Mouse (Mus musculus): Measurements from ENCODE around the gene Hs3st3a1. TPM values are rescaled to one million over a fixed set of nuclear protein-coding genes. Genes with fewer than 3 reads are reported as not detected.
A peak's percentile ranks its signal among the peaks of the same experiment; 100 is the strongest.

The Hs3st3a1 gene
- polyA plus RNA-seq, 1 experiment from 2014 or later = 0.18 TPM

DNA sequence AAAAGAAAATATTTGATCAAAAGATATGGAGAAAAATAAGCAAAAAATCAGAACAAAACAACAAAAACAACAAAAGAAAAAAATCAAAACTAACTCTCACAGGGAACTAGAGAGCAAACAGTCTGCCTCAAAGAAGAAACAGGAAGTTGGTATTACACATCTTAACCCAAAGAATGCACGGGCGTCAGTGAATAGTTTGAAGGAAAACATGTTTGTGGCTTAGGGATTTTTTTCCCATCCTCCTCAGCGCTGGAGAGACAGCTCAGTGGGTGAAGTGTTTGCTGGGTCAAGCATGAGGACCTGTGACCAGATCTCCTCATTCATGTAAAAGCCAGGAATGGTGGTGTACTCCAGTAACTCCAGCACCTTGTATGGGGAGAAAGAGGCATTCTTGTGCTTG lies 61.5 kb downstream of the Hs3st3a1 start:
- Histone ChIP-seq H3K4me1 (ENCODE audit: insufficient read depth) (no peaks in the 10 kb centered on the region), H3K27ac (ENCODE audit: low read depth) (no peak overlapping the region), H3K4me2 (ENCODE audit: low read depth, low read length) (no peak overlapping the region), H3K9ac (replicated peaks) (no peak overlapping the region), H3K9me3 (ENCODE audit: low read length) (no peaks in the 10 kb centered on the region), H3K27me3 (ENCODE audit: insufficient read depth, low read length) (no peaks in the 10 kb centered on the region), H3K36me3 (replicated peaks; ENCODE audit: insufficient read depth, low read length) (no peaks in the 10 kb centered on the region), H3K4me3 (ENCODE audit: low read depth, low read length) (no peak overlapping the region)
- TF ChIP-seq CTCF (IDR thresholded peaks at IDR 0.05; ENCODE audit: low read depth) (no peak), EP300 (IDR thresholded peaks at IDR 0.05; ENCODE audit: low read depth) (no peak)
- no peak for DNase-seq
- 14% methylated on average over 3 of the region's 3 CpGs for WGBS (ENCODE audit: insufficient replicate concordance)
- ATAC-seq = no peak

DNA sequence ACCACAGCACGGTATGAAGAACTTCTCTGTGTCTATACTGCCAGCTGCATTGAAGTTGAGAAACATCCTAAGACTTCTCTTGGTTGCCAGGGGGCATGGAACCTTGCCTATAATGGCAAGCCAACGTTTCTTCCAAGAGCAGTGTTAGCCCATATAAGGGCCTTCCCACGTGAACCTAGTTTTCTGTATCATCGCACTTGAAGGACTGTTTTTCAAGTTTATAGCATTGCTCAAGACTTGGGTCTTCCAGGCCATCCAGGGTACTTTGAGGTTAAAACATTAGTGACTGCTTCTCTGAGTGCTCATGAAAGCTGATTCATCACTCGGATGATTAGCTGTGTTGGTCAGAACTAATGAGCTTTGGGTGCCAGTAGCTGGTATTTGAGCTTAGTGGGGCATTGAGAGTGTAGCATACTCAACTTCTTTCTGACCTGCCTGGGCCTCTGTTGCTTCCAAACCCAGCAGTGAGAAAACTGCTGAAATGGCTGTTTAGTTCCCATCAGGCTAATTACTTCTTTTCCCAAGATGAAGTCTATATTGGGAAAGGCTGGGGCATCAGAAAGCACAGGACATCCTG lies 65.5 kb downstream of the Hs3st3a1 start:
- no peak for ATAC-seq
- H3K9me3 ChIP-seq (ENCODE audit: low read length) = no peaks in the 10 kb centered on the region
- H3K4me3 ChIP-seq (ENCODE audit: low read depth, low read length) = no peak overlapping the region
- TF ChIP-seq EP300 (IDR thresholded peaks at IDR 0.05; ENCODE audit: low read depth) = no peak
- no peak for TF ChIP-seq CTCF (IDR thresholded peaks at IDR 0.05; ENCODE audit: low read depth)
- WGBS (ENCODE audit: insufficient replicate concordance) = 80% methylated on average over 5 of the region's 5 CpGs
- H3K4me2 ChIP-seq (ENCODE audit: low read depth, low read length) = no peak overlapping the region
- no peaks in the 10 kb centered on the region for H3K4me1 ChIP-seq (ENCODE audit: insufficient read depth)
- no peak overlapping the region for H3K27ac ChIP-seq (ENCODE audit: low read depth)
- DNase-seq = no peak
- no peaks in the 10 kb centered on the region for H3K36me3 ChIP-seq (replicated peaks; ENCODE audit: insufficient read depth, low read length)
- H3K27me3 ChIP-seq (ENCODE audit: insufficient read depth, low read length) = no peaks in the 10 kb centered on the region
- no peak overlapping the region for H3K9ac ChIP-seq (replicated peaks)

DNA sequence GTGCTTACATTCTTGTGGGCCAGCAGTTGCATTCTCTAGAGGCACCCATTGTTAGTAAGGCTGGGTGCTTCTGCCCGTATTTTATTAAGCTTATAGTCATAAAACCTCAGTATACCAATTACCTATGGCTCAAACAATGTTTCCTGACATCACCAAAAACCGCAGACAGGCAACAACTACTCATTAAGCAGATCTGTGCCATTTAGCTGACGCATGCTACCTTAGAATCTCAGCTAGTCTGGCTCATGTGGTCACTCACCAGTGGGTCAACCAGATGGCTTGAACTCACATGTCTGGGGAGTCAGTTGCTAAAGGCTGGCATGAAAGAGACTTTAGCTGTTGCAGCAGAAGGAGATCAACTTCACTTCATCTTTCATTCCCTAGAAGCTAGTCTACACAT lies 67.9 kb downstream of the Hs3st3a1 start:
- no peak overlapping the region for H3K4me2 ChIP-seq (ENCODE audit: low read depth, low read length)
- TF ChIP-seq EP300 (IDR thresholded peaks at IDR 0.05; ENCODE audit: low read depth) = no peak
- no peak for TF ChIP-seq CTCF (IDR thresholded peaks at IDR 0.05; ENCODE audit: low read depth)
- no peak overlapping the region for H3K27ac ChIP-seq (ENCODE audit: low read depth)
- no peak for ATAC-seq
- 74% methylated on average over 3 of the region's 3 CpGs for WGBS (ENCODE audit: insufficient replicate concordance)
- no peak for DNase-seq
- no peaks in the 10 kb centered on the region for H3K36me3 ChIP-seq (replicated peaks; ENCODE audit: insufficient read depth, low read length)
- H3K27me3 ChIP-seq (ENCODE audit: insufficient read depth, low read length) = no peaks in the 10 kb centered on the region
- H3K4me3 ChIP-seq (ENCODE audit: low read depth, low read length) = no peak overlapping the region
- no peak overlapping the region for H3K9ac ChIP-seq (replicated peaks)
- no peaks in the 10 kb centered on the region for H3K4me1 ChIP-seq (ENCODE audit: insufficient read depth)
- H3K9me3 ChIP-seq (ENCODE audit: low read length) = no peaks in the 10 kb centered on the region

DNA sequence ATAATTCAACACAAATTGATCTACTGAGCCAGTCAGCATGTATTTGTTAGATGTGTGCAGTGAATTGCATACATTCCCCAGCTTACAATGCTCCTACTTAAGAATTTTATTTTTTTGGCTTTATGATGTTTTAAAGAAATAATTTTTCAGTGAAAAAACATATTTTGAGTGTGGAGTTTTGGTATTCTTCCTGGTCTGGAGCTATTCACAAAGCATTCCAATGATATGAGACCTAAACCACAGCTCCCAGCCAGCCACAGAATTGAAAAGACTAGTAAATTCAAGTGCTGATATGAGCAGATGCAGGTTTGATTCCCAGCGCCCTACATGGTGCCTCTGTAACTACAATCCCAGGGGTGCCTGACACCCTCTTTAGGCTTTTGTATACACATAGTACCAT lies 70.8 kb downstream of the Hs3st3a1 start:
- Histone ChIP-seq H3K27me3 (ENCODE audit: insufficient read depth, low read length) (no peaks in the 10 kb centered on the region), H3K27ac (ENCODE audit: low read depth) (no peak overlapping the region), H3K9me3 (ENCODE audit: low read length) (no peaks in the 10 kb centered on the region), H3K4me2 (ENCODE audit: low read depth, low read length) (no peak overlapping the region), H3K36me3 (replicated peaks; ENCODE audit: insufficient read depth, low read length) (no peaks in the 10 kb centered on the region), H3K4me3 (ENCODE audit: low read depth, low read length) (no peak overlapping the region), H3K4me1 (ENCODE audit: insufficient read depth) (no peaks in the 10 kb centered on the region), H3K9ac (replicated peaks) (no peak overlapping the region)
- no peak for TF ChIP-seq EP300 (IDR thresholded peaks at IDR 0.05; ENCODE audit: low read depth)
- no peak for TF ChIP-seq CTCF (IDR thresholded peaks at IDR 0.05; ENCODE audit: low read depth)
- DNase-seq (no peak), ATAC-seq (no peak)
- WGBS (ENCODE audit: insufficient replicate concordance) = 81% methylated on average over 1 of the region's 1 CpGs

DNA sequence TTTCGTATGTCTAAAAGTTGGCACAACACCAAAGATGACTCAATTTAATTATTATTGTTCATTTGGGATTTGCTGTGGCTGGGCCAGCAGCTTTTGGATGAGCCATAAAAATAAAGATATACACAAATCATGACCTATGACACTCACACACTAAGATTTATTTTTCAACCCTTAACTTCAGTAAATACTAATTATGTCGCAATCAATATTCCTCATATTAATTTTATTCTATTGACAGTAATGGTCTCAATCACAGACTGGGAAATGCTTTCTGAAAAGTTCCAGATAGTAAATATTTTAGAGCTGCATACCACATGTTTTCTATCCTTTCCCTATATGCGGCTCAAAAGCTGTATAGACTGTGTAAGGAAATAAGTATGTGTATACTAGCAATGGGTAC lies 71.9 kb downstream of the Hs3st3a1 start:
- H3K27me3 ChIP-seq (ENCODE audit: insufficient read depth, low read length) = no peaks in the 10 kb centered on the region
- no peak overlapping the region for H3K27ac ChIP-seq (ENCODE audit: low read depth)
- ATAC-seq (no peak), DNase-seq (no peak)
- no peaks in the 10 kb centered on the region for H3K4me1 ChIP-seq (ENCODE audit: insufficient read depth)
- no peaks in the 10 kb centered on the region for H3K9me3 ChIP-seq (ENCODE audit: low read length)
- no peak for TF ChIP-seq CTCF (IDR thresholded peaks at IDR 0.05; ENCODE audit: low read depth)
- no peak for TF ChIP-seq EP300 (IDR thresholded peaks at IDR 0.05; ENCODE audit: low read depth)
- no peak overlapping the region for H3K4me3 ChIP-seq (ENCODE audit: low read depth, low read length)
- no peak overlapping the region for H3K4me2 ChIP-seq (ENCODE audit: low read depth, low read length)
- H3K36me3 ChIP-seq (replicated peaks; ENCODE audit: insufficient read depth, low read length) = no peaks in the 10 kb centered on the region
- no peak overlapping the region for H3K9ac ChIP-seq (replicated peaks)
- 74% methylated on average over 3 of the region's 3 CpGs for WGBS (ENCODE audit: insufficient replicate concordance)

DNA sequence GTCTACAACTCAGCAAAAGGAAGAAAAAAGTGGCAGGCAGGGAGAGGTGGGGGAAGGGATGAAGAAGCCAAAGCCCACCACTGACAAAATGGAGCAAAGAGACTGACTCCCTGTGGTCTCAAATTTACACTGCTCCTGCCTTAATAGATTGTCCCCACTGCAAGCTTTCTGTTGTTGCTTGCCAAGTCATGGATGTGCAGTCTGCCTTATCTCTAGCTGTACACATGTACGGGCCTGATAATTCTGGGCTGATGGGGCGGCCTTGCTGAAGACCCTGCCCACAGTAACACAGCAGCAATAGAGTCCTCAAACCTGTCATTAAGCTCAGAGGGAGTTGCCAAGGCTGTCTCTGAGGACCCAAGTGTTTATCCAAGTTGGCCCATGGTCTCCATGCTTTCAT lies 74.0 kb downstream of the Hs3st3a1 start:
- H3K4me3 ChIP-seq (ENCODE audit: low read depth, low read length) = no peak overlapping the region
- no peak overlapping the region for H3K4me2 ChIP-seq (ENCODE audit: low read depth, low read length)
- ATAC-seq (peak; percentile 72), DNase-seq (no peak)
- 66% methylated on average over 2 of the region's 2 CpGs for WGBS (ENCODE audit: insufficient replicate concordance)
- TF ChIP-seq CTCF (IDR thresholded peaks at IDR 0.05; ENCODE audit: low read depth) (no peak), EP300 (IDR thresholded peaks at IDR 0.05; ENCODE audit: low read depth) (peak; percentile 71)
- H3K9me3 ChIP-seq (ENCODE audit: low read length) = no peaks in the 10 kb centered on the region
- no peaks in the 10 kb centered on the region for H3K36me3 ChIP-seq (replicated peaks; ENCODE audit: insufficient read depth, low read length)
- H3K4me1 ChIP-seq (ENCODE audit: insufficient read depth) = no peaks in the 10 kb centered on the region
- no peaks in the 10 kb centered on the region for H3K27me3 ChIP-seq (ENCODE audit: insufficient read depth, low read length)
- no peak overlapping the region for H3K27ac ChIP-seq (ENCODE audit: low read depth)
- H3K9ac ChIP-seq (replicated peaks) = no peak overlapping the region

DNA sequence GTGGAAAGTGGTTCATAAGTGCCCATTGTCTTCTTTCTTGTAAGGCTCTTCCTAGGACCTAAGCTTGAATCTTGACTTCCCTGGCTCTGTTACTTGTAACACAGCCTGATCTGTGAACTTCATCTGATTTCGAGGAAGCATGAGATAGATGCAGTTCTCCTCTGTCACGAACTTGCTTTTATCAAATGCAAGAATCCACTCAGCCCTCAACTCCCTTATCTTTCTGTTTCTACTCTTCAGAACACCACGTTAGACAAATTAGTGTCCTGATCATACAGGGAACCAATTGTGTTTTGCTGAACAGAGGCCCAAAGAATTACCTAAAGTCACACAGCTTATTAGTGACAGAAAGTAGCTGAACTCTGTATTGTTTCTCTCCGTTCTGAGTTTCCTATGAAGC lies 77.2 kb downstream of the Hs3st3a1 start:
- Histone ChIP-seq H3K27me3 (ENCODE audit: insufficient read depth, low read length) (no peaks in the 10 kb centered on the region), H3K4me3 (ENCODE audit: low read depth, low read length) (no peak overlapping the region), H3K9me3 (ENCODE audit: low read length) (no peaks in the 10 kb centered on the region), H3K36me3 (replicated peaks; ENCODE audit: insufficient read depth, low read length) (no peaks in the 10 kb centered on the region), H3K4me2 (ENCODE audit: low read depth, low read length) (no peak overlapping the region), H3K4me1 (ENCODE audit: insufficient read depth) (peaks cover 3% of the 10 kb centered on the region; the same call in 1 of the 2 replicates), H3K27ac (ENCODE audit: low read depth) (no peak overlapping the region), H3K9ac (replicated peaks) (no peak overlapping the region)
- TF ChIP-seq CTCF (IDR thresholded peaks at IDR 0.05; ENCODE audit: low read depth) = no peak
- TF ChIP-seq EP300 (IDR thresholded peaks at IDR 0.05; ENCODE audit: low read depth) = no peak
- WGBS (ENCODE audit: insufficient replicate concordance) = 53% methylated on average over 4 of the region's 4 CpGs
- no peak for ATAC-seq
- no peak for DNase-seq
